In genomic region chr10:30608109-30608508, GRCm38 (mm10) we compare ENCODE assay signal across 28 mouse cellular contexts.
"Had no signal": no experiment of that assay in that cellular context is flagged by ENCODE, and none has a peak within 500 bp of the region (broad histone marks: within the 10 kb centered on the region; RNA-seq: fewer than 3 reads in every experiment).

No protein-coding gene starts in this region.

- H3K27ac ChIP-seq: gastrocnemius, adult 2 months; heart, adult 2 months; heart, embryonic 13.5 days; heart, embryonic 15.5 days; hindbrain, embryonic 12.5 days; hindbrain, embryonic 14.5 days; intestine, embryonic 15.5 days; left cerebral cortex, adult 2 months; limb, embryonic 10.5 days; limb, embryonic 12.5 days; liver, embryonic 13.5 days; liver, embryonic 15.5 days had no signal

- H3K9ac ChIP-seq: heart, embryonic 13.5 days; heart, embryonic 15.5 days; hindbrain, embryonic 12.5 days; hindbrain, embryonic 14.5 days; intestine, embryonic 15.5 days; limb, embryonic 12.5 days; liver, embryonic 15.5 days had no signal

- H3K4me2 ChIP-seq: heart, embryonic 11.5 days; heart, embryonic 13.5 days; heart, embryonic 15.5 days; hindbrain, embryonic 12.5 days; hindbrain, embryonic 14.5 days; intestine, embryonic 15.5 days; limb, embryonic 12.5 days; liver, embryonic 11.5 days; liver, embryonic 13.5 days; liver, embryonic 15.5 days had no signal

- ATAC-seq: hindbrain, embryonic 16.5 days; inflammation-experienced regulatory T-cells, adult 6 months; intestine, embryonic 15.5 days; intestine, postnatal 0 days had no signal

- H3K4me3 ChIP-seq: gastrocnemius, adult 2 months; heart, adult 2 months; heart, embryonic 13.5 days; heart, embryonic 15.5 days; hindbrain, embryonic 12.5 days; intestine, embryonic 15.5 days; left cerebral cortex, adult 2 months; limb, embryonic 10.5 days; limb, embryonic 12.5 days; liver, embryonic 13.5 days; liver, embryonic 15.5 days had no signal

- DNase-seq: gastrocnemius, adult 2 months; gastrocnemius, postnatal 10 days; gastrocnemius, postnatal 25 days; heart, adult 11 months; heart, adult 2 months; heart, postnatal 14 days; heart, postnatal 36 days; kidney, adult 18-20 months; kidney, adult 8-10 months; kidney, postnatal 10 days; kidney, postnatal 25 days; kidney, postnatal 4 days; liver; liver, embryonic 13.5 days had no signal

- H3K27me3 ChIP-seq: heart, embryonic 13.5 days; heart, embryonic 15.5 days; hindbrain, embryonic 12.5 days; intestine, embryonic 15.5 days; limb, embryonic 12.5 days; liver, embryonic 13.5 days; liver, embryonic 15.5 days had no signal

- H3K4me1 ChIP-seq: heart, embryonic 13.5 days; heart, embryonic 15.5 days; hindbrain, embryonic 12.5 days; intestine, embryonic 15.5 days; limb, embryonic 10.5 days; limb, embryonic 12.5 days had no signal

- H3K9me3 ChIP-seq: heart, embryonic 13.5 days; heart, embryonic 15.5 days; hindbrain, embryonic 12.5 days; intestine, embryonic 15.5 days; limb, embryonic 10.5 days; limb, embryonic 12.5 days; liver, embryonic 13.5 days; liver, embryonic 15.5 days had no signal

- H3K36me3 ChIP-seq: intestine, embryonic 15.5 days had no signal
